In genomic region chr1:155217865-155218541, GRCm38 (mm10) we compare ENCODE assay signal across 9 mouse cellular contexts. TPM values are rescaled to one million over a fixed set of nuclear protein-coding genes. Genes with fewer than 3 reads are reported as not detected.
DNase-seq lines count a peak whose midpoint lies in the region; ATAC-seq lines count a peak whose summit lies in the region.
"Had no signal": no experiment of that assay in that cellular context is flagged by ENCODE, and none has a peak within 500 bp of the region (broad histone marks: within the 10 kb centered on the region; RNA-seq: fewer than 3 reads in every experiment).

No protein-coding gene starts in this region.

- H3K9ac ChIP-seq in forebrain, embryonic 15.5 days (replicated peaks), result no peak overlapping the region
- no peak overlapping the region for H3K9ac ChIP-seq in midbrain, embryonic 12.5 days (replicated peaks)
- H3K9ac ChIP-seq in midbrain, embryonic 13.5 days (replicated peaks), result no peak overlapping the region

- no peak for ATAC-seq in forebrain, embryonic 15.5 days (replicated peaks)
- 0 out of 2 replicates have a peak, but pooled peaks have one; percentile 23 for ATAC-seq in midbrain, embryonic 12.5 days (ENCODE audit: low FRiP score, low read depth)
- ATAC-seq in midbrain, embryonic 13.5 days, result no peak
- ATAC-seq in inflammation-experienced regulatory T-cells, adult 6 months, result peak; percentile 55
- ATAC-seq in megakaryocyte-erythroid progenitor cell, adult 5-6 weeks (replicated peaks; ENCODE audit: low FRiP score, low TSS enrichment, poor library complexity, severe bottlenecking), result peak; percentile 51; the same call in 1 of the 2 replicates

- H3K9me3 ChIP-seq in forebrain, embryonic 10.5 days, result no peaks in the 10 kb centered on the region
- no peaks in the 10 kb centered on the region for H3K9me3 ChIP-seq in forebrain, embryonic 15.5 days
- no peaks in the 10 kb centered on the region for H3K9me3 ChIP-seq in midbrain, embryonic 12.5 days
- H3K9me3 ChIP-seq in midbrain, embryonic 13.5 days, result no peaks in the 10 kb centered on the region

- peaks cover 61% of the 10 kb centered on the region for H3K4me1 ChIP-seq in forebrain, embryonic 10.5 days
- peaks cover 40% of the 10 kb centered on the region for H3K4me1 ChIP-seq in forebrain, embryonic 15.5 days
- peaks cover 33% of the 10 kb centered on the region for H3K4me1 ChIP-seq in midbrain, embryonic 12.5 days
- peaks cover 63% of the 10 kb centered on the region for H3K4me1 ChIP-seq in midbrain, embryonic 13.5 days (replicated peaks)

- H3K36me3 ChIP-seq in forebrain, embryonic 10.5 days (replicated peaks), result peaks cover 12% of the 10 kb centered on the region
- no peaks in the 10 kb centered on the region for H3K36me3 ChIP-seq in forebrain, embryonic 15.5 days
- no peaks in the 10 kb centered on the region for H3K36me3 ChIP-seq in midbrain, embryonic 12.5 days
- no peaks in the 10 kb centered on the region for H3K36me3 ChIP-seq in midbrain, embryonic 13.5 days

- 57% methylated on average over 9 of the region's 9 CpGs for WGBS in forebrain, embryonic 10.5 days
- 46% methylated on average over 9 of the region's 9 CpGs for WGBS in forebrain, embryonic 15.5 days
- 54% methylated on average over 9 of the region's 9 CpGs for WGBS in midbrain, embryonic 12.5 days
- 47% methylated on average over 9 of the region's 9 CpGs for WGBS in midbrain, embryonic 13.5 days

- no peak overlapping the region for H3K4me2 ChIP-seq in forebrain, embryonic 15.5 days (replicated peaks)
- H3K4me2 ChIP-seq in midbrain, embryonic 12.5 days (replicated peaks), result no peak overlapping the region
- no peak overlapping the region for H3K4me2 ChIP-seq in midbrain, embryonic 13.5 days (replicated peaks)

- no peak overlapping the region for H3K4me3 ChIP-seq in forebrain, embryonic 10.5 days
- H3K4me3 ChIP-seq in forebrain, embryonic 15.5 days, result no peak overlapping the region
- no peak overlapping the region for H3K4me3 ChIP-seq in midbrain, embryonic 12.5 days
- H3K4me3 ChIP-seq in midbrain, embryonic 13.5 days (replicated peaks), result no peak overlapping the region
- H3K4me3 ChIP-seq: myocyte had no signal

- peaks cover 30% of the 10 kb centered on the region for H3K27me3 ChIP-seq in forebrain, embryonic 10.5 days (ENCODE audit: poor library complexity, severe bottlenecking)
- H3K27me3 ChIP-seq in forebrain, embryonic 15.5 days, result no peaks in the 10 kb centered on the region
- peaks cover 18% of the 10 kb centered on the region for H3K27me3 ChIP-seq in midbrain, embryonic 12.5 days
- H3K27me3 ChIP-seq in midbrain, embryonic 13.5 days, result peaks cover 6% of the 10 kb centered on the region; the same call in 1 of the 2 replicates

- H3K27ac ChIP-seq in forebrain, embryonic 10.5 days, result 0 out of 2 replicates have a peak overlapping the region, but pooled peaks have one; percentile 3
- no peak overlapping the region for H3K27ac ChIP-seq in forebrain, embryonic 15.5 days (replicated peaks)
- no peak overlapping the region for H3K27ac ChIP-seq in midbrain, embryonic 12.5 days (replicated peaks)
- no peak overlapping the region for H3K27ac ChIP-seq in midbrain, embryonic 13.5 days

- DNase-seq in forebrain, embryonic 10.5 days (ENCODE audit: extremely low spot score, low spot score), result peak; percentile 73
- DNase-seq in cerebellum, adult 9-10 months, result peak; percentile 79
- DNase-seq in thymus, postnatal 10 days (ENCODE audit: low spot score in 2 of 2), result peak; percentile 59 to 72

RNA-seq across cellular contexts. Expression of gene BC034090, which starts 26.2 kb away (rescaled TPM):
- 3.6 and 4.4 TPM in 2 replicates for polyA plus RNA-seq in forebrain, embryonic 10.5 days (2016; fragmentation: Nextera tagmentation; extraction: Ambion mirVana)
- 3.3 and 4.9 TPM in 2 replicates for polyA plus RNA-seq in forebrain, embryonic 15.5 days (2015; fragmentation: Nextera tagmentation; extraction: Ambion mirVana)
- polyA plus RNA-seq in midbrain, embryonic 12.5 days (2016; fragmentation: Nextera tagmentation; extraction: Ambion mirVana), result 5.6 and 6.8 TPM in 2 replicates
- polyA plus RNA-seq in midbrain, embryonic 13.5 days (2015; fragmentation: Nextera tagmentation; extraction: Ambion mirVana), result 3.9 and 5.5 TPM in 2 replicates
- under 1 TPM in 2 of 3 experiments, not detected in 1; 0.50 to 0.96 TPM for polyA plus RNA-seq in inflammation-experienced regulatory T-cells, adult 6 months (2017; shearing (Covaris generic))
- total RNA-seq in megakaryocyte-erythroid progenitor cell, adult 5-6 weeks (2014; fragmentation: Nextera tagmentation), result 1.1 TPM in 1 of 2 replicates, not detected in the other
- not detected in 2 replicates for total RNA-seq in megakaryocyte-erythroid progenitor cell, adult 5-6 weeks (2017)

RNA-seq across cellular contexts. Expression of gene Stx6, which starts 59.5 kb away (rescaled TPM):
- 82.1 and 84.3 TPM in 2 replicates for polyA plus RNA-seq in forebrain, embryonic 10.5 days (2016; fragmentation: Nextera tagmentation; extraction: Ambion mirVana)
- 129 and 131 TPM in 2 replicates for polyA plus RNA-seq in forebrain, embryonic 15.5 days (2015; fragmentation: Nextera tagmentation; extraction: Ambion mirVana)
- 122 and 127 TPM in 2 replicates for polyA plus RNA-seq in midbrain, embryonic 12.5 days (2016; fragmentation: Nextera tagmentation; extraction: Ambion mirVana)
- 117 and 128 TPM in 2 replicates for polyA plus RNA-seq in midbrain, embryonic 13.5 days (2015; fragmentation: Nextera tagmentation; extraction: Ambion mirVana)
- 10 to 100 TPM; 50.2 to 72.7 (median 54.4) TPM for polyA plus RNA-seq in inflammation-experienced regulatory T-cells, adult 6 months (2017; shearing (Covaris generic))
- total RNA-seq in megakaryocyte-erythroid progenitor cell, adult 5-6 weeks (2014; fragmentation: Nextera tagmentation), result 12.2 and 24.8 TPM in 2 replicates
- total RNA-seq in megakaryocyte-erythroid progenitor cell, adult 5-6 weeks (2017), result 19.6 and 30.9 TPM in 2 replicates

Comparison
In these comparisons a context has a peak if more than half of its experiments do, and no peak if none do; other contexts are left out.
1. ATAC-seq: peak in midbrain, embryonic 12.5 days (single experiment), inflammation-experienced regulatory T-cells, adult 6 months (single experiment) and megakaryocyte-erythroid progenitor cell, adult 5-6 weeks (single experiment); none in forebrain, embryonic 15.5 days (single experiment) and midbrain, embryonic 13.5 days (single experiment).
2. Peak in every context shown above with its lines, with median percentiles within 50 percentile points of each other: DNase-seq.